Mouse (Mus musculus) left cerebral cortex, adult 9 months (tissue): Measurements from ENCODE around the gene Zfp575.

Source experiments
- DNase-seq, 2 experiments: peaks; one replicate each; pipeline ENCODE4 v3.0.0; 2022; ENCODE audit warnings: low spot score in 2 of 2

Zfp575 gene

GRCm38 (mm10) chr7:24600941-24601597 lies 13.6 kb upstream of the Zfp575 start:
- DNase-seq = peak; percentile 77 to 98

- DNase-seq = no peak
These were observed 12.0 kb upstream of the Zfp575 start for GRCm38 (mm10) chr7:24599211-24600067.

- DNase-seq = no peak
These were observed 10.7 kb upstream of the Zfp575 start for GRCm38 (mm10) chr7:24598121-24598520.

- DNase-seq = no peak
These were observed 8.0 kb upstream of the Zfp575 start for GRCm38 (mm10) chr7:24595464-24595863.

- DNase-seq = no peak
These were observed 6.9 kb upstream of the Zfp575 start for GRCm38 (mm10) chr7:24594309-24594803.

- peak in 1 of 2 experiments; percentile 58 for DNase-seq
These were observed 6.3 kb upstream of the Zfp575 start for GRCm38 (mm10) chr7:24593621-24594308.

GRCm38 (mm10) chr7:24592781-24593180 lies 5.3 kb upstream of the Zfp575 start:
- DNase-seq = no peak

GRCm38 (mm10) chr7:24592163-24592562 lies 4.7 kb upstream of the Zfp575 start:
- no peak for DNase-seq

- no peak for DNase-seq
These were observed 4.3 kb upstream of the Zfp575 start for GRCm38 (mm10) chr7:24591735-24592134.

GRCm38 (mm10) chr7:24588336-24588735 lies 895 bp upstream of the Zfp575 start:
- DNase-seq = no peak

- no peak for DNase-seq
These were observed 613 bp downstream of the Zfp575 start for GRCm38 (mm10) chr7:24586828-24587227.

- DNase-seq = no peak
These were observed 1.4 kb downstream of the Zfp575 start for GRCm38 (mm10) chr7:24585995-24586394.

- no peak for DNase-seq
These were observed 2.6 kb downstream of the Zfp575 start for GRCm38 (mm10) chr7:24584876-24585275.

- DNase-seq = no peak
These were observed 9.6 kb downstream of the Zfp575 start for GRCm38 (mm10) chr7:24577811-24578210.

GRCm38 (mm10) chr7:24574224-24574796 lies 13.1 kb downstream of the Zfp575 start:
- no peak for DNase-seq

- DNase-seq = no peak
These were observed 15.0 kb downstream of the Zfp575 start for GRCm38 (mm10) chr7:24572455-24572854.

- no peak for DNase-seq
These were observed 16.4 kb downstream of the Zfp575 start for GRCm38 (mm10) chr7:24571071-24571470.

GRCm38 (mm10) chr7:24568512-24568911 lies 18.9 kb downstream of the Zfp575 start:
- no peak for DNase-seq

- no peak for DNase-seq
These were observed 21.2 kb downstream of the Zfp575 start for GRCm38 (mm10) chr7:24566206-24566605.

GRCm38 (mm10) chr7:24565627-24566026 lies 21.8 kb downstream of the Zfp575 start:
- DNase-seq = no peak

- DNase-seq = peak in 1 of 2 experiments; percentile 70
These were observed 22.7 kb downstream of the Zfp575 start for GRCm38 (mm10) chr7:24564607-24565265.
